Mouse (Mus musculus) kidney, postnatal 14 days (tissue): Measurements from ENCODE around the gene Lrrc7.
"Not testable (repeated sequence)": the region's sequence is repeated elsewhere in the genome, so short reads cannot be mapped to it uniquely, and the experiment has no call there.

Experiments
- DNase-seq: peaks from one replicate; pipeline ENCODE4 v3.0.0; 2022; ENCODE audit warnings: mixed read lengths

Gene Lrrc7

DNA sequence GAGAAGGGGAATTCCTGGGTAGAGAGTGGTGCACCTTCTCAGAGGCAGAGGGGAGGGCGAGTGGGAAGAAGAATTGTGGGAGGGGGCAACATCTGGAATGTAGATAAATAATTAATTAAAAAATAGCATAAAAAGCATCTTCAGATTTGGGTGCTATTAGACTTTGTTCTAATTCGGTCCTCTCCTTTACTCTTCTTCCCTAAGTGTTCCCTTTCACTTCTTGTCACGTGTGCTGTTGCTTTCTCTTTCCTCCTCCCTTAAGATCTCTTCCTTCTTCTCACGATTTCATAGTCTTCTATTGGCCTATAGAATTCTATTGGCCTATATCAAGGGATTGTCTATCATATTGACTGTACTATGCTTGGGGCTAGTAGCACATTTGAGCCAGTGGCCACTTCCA is 398.9 kb downstream of the Lrrc7 start:
- no peak for DNase-seq

DNA sequence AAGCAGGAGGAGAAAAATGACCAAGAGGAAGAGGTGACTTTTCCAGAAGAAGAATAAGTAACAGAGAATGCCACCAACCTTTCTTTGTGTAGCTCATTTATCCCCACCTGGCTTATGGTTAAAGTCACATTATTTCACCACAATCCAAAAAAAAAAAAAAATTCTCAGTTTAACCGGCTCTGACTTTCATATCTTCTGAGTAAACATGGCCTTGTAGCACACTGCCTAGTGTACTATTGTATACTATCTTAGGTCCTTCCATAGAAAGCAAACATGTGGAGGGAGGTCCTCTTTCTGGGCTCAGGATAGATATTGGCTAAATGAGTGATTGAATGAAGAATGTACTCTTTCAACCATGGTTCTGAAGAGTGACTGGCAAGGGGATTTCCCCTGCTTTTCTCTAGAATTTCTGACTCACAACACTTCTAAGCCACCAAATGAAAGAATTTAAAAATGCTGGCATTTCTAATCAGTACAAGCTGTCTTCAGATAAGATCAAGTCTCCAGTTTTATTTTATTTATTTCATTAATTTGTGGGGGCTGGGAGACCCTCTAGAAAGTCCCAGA is 400.0 kb downstream of the Lrrc7 start:
- DNase-seq = no peak

DNA sequence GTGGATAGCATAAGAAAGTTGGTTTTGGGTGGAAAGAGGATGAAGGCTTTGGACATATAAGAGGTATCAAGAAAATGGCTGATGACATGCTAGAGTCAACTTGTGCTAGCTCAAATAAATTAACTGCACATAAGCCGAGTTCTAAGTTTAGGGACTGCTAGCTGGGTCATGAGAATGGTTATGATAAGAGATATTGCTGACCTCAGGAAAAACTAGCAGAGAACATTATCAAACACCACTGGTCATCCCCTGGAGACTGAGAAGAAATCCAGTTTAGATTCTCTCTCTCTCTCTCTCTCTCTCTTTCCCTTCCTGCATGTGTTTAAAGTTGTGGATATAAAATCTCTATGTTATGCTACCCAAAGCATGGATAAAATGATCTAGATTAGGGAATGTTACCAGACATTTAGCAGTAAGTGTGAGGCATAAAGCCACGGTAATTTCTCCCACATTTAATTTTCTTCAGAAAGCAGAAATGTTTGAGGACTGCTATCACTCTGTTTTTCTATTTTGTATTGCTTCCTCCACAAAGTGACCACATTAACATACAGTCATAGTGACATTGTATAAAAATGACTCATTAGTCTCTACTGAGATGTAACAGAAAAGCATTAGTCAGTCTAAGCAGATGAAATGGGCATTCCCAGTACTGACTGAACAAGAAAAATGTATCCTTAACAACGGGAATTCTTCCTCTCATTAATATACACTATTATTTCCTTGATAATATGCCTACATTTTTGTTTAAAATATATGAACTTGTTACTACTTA is 406.3 kb downstream of the Lrrc7 start:
- DNase-seq = no peak

DNA sequence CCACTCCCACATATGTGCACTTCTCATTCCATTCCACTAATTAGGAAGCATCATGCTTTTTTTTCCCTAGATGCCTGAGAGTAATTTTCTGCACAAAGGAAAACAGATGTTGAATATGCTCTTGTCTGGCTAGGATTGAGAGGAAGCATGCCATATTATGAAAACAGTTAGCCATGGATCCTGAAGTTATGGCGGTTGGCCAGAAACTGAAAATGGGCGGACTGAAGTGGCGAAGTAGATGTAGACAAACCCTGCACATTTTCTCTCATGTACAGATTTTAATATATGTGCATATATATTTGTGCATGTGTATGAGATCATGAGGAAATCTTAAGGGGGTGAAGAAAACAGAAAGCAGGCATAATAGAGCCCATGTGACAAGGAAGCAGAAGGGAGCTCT is 407.9 kb downstream of the Lrrc7 start:
- no peak for DNase-seq

GRCm38 (mm10) chr3:158148998-158149397 is 413.0 kb downstream of the Lrrc7 start:
- DNase-seq = no peak

DNA sequence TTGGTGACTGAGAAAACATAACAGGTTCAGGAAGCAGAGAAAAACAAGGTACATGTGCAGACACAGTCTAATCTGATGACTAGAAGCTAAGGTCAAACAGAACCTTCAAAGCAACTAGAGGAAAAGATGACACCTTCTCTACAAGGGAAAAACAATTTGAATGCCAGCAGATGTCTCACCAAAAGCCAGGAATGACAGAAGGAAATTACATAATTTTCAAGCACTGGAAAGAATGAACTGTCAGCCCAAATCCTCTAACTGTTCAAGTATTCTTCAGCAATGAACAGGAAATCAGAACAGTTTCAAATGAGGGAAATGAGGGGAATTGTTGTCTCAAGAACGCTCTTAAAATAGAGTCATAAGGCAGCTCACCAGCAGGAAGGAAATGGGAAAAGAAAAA is 421.4 kb downstream of the Lrrc7 start:
- no peak for DNase-seq

- DNase-seq = peak; percentile 7
Observed at GRCm38 (mm10) chr3:158137796-158138195, 424.2 kb downstream of the Lrrc7 start.

DNA sequence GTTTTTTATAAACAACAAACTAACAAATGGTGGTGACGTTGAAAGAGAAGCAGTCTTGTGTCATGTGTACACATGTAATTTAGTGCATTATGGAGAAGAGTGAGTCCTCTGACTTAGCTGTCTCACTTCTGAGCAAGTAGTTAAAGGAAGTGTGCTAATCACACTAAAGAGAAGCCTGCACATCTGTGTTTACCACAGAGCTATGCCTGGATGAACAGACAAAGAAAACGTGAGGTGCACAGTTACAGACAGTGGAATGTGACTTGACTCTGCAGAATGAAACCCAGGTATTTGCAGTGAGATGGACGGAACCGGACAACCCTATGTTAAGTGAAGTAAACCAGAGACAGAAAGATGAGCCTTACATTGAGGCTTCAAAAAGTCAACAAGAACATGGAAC is 430.3 kb downstream of the Lrrc7 start:
- no peak for DNase-seq

DNA sequence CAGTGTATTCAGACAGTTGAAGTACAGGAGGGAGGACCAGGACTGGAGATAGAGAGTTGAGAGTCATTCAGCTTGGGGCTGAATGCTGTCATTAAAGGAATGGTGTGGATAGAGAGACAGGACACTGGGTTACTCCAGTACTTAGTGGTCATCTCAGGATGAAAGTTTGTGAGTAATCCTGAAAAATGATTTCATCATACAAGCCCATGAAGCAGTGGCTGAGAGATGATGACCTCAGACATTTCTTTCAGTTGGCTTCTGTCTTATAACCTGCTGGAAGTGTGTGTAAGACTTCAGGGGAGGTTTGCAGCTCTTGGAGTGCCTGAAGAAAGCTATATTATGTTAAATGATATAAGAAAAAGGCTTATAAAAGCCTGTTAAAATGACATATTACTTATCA is 430.8 kb downstream of the Lrrc7 start:
- DNase-seq = no peak

DNA sequence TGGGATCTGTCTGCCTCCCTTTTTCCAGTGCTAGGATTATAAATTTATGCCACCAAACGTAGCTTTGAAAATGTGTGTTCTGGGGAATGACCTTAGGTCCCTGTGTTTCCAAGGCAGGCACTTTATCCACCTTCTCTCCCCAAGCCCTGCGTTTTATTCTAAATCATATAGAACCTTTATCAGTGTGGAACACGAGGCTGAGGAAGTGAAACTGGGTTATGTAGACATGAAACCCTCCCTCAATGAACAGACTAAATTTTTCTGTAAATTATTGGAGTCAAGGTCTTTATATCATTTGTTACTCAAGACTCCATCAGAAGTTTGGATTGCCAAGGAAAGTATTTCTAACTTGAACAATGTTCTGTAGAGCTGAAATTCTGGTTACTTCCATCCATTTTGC is 439.1 kb downstream of the Lrrc7 start:
- DNase-seq = no peak

- no peak for DNase-seq
Observed at GRCm38 (mm10) chr3:158105260-158105659, 456.8 kb downstream of the Lrrc7 start.

- no peak for DNase-seq
Observed at GRCm38 (mm10) chr3:158103467-158103866, 458.6 kb downstream of the Lrrc7 start.

- not testable (repeated sequence) for DNase-seq
Observed at GRCm38 (mm10) chr3:158102530-158102929, 459.5 kb downstream of the Lrrc7 start.

DNA sequence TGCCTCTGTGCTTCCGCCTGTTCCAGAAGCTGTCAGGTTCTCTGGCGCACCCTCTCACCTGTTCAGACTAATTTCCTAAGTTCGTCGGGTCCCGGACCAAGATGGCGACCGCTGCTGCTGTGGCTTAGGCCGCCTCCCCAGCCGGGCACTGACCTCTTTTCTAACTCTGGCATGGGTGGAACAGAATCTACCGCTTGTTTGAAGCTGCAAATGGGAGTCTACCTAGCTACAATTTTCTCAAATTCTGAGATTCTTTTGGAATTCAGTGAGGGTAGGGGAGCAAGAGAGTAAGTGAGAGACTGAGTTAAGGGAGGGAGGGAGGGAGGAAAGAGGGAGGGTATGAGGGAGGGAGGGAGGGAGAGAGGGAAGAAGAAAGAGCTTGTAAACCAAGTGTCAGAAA is 460.0 kb downstream of the Lrrc7 start:
- not testable (repeated sequence) for DNase-seq

- DNase-seq = no peak
Observed at GRCm38 (mm10) chr3:158093919-158094318, 468.1 kb downstream of the Lrrc7 start.

DNA sequence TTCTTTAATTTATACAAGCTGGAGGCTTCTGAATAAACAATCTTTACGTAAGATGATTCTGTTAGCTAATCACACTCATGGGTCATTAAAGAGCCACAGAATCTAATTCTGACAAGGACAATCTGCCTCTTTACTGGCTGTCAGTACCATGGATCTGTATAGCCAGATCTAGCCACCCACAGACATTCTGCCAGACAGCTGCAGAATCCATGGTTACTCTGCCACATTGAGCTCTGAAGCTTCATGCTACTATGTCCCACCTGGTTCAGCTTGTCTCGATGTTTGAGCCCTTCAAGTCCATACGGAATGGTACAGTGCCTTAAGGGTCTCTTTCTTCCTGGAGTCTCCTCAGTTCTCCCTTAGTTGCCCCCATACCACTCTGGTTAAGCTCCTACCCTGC is 470.4 kb downstream of the Lrrc7 start:
- no peak for DNase-seq

DNA sequence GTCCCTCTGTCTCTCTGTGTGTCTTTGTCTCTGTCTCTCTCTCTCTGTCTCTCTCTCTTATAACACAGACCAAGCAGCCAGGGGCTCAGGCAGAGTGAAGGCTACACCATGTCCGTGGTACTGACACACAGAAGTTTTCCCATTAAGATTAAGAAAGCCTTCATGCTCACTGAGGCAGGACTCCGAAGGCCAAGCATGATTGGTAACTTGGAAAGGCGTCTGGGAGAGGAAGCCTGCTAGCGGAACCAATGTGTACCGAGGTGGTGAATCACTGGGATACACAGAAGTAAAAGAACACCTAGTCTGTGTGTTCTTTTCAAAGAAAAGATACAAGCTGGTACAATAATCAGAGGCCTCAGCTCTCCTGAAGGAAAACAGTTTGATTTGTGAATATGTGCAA is 484.2 kb downstream of the Lrrc7 start:
- no peak for DNase-seq

DNA sequence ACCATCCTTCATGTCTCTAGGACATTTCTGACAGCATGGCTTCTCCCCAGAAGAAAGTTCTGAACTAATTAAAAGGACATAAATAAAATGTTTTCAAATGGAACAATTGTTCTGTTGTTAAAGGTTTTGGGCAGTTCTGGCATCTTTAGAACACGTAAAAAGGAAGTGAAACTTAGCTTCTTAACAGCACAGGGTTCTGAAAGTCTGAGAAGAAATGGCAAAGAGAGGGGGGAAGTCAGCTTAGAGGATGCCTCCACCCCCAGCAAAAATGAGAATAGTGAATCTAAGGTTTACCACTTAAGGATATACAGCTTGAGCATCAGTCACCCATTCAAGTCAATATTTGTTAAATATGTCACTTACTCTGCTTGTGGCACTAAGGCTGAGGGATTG is 484.6 kb downstream of the Lrrc7 start:
- no peak for DNase-seq

DNA sequence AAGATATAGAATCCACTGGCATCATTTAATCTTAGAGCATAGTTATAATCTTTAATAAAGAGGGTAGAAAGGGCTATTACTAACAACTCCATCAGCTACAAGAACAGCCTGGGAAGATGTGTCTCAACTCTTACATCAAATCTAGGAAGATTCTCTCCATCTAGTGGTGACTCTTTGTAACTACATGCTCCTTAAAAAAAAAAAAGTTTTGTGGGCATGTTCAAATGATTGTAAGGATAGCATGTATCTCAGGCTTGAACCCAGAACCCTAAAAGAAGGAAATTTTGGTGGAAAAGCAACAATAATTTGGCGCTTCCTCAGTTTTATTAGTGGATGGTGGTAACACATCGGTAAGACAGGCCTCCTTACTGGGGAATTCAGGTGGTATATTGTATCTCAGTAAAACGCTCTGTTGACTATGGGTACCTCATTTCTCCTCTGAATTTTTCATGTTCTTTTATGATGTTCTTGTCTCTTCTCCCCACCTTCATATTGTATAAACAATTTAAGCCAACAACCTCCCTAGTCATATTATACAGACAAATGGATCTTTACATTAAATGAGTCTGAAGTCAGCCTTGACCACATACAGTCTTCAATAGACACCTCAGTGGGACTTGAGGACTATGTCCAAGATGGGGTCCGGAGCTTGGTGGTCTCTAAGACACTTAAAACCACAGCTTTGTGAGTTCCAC is 485.2 kb downstream of the Lrrc7 start:
- DNase-seq = no peak

GRCm38 (mm10) chr3:158075004-158075403 is 487.0 kb downstream of the Lrrc7 start:
- no peak for DNase-seq

DNA sequence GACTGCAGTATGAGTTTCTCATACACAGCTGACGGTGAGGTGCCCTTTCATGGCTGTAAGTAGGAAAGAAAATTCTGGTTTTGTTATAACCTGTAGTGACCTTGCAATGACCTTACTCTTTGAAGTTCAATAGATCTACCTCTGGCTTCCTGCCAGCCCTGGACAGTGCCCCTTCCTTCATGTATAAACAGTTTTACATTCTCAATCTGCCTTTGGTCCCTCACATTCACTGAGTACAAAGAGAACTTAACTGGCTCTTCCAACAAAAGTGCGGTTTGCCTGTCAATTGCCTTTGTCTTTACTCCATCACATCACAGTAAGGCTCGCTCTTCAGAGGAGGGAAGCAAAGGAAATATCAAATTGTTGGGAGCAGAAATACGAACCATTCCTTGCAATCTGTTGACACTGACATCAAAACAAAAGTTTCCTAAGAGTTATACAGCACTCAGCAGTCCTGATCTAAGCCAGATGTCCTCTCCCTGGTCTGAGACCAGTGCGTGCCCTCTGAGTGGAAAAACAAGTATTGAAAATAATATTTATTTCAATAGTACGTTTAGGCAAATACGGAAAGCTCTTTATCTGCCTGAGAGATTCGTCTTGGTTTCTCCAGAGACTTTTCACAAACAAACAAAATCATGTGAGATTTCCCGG is 493.3 kb downstream of the Lrrc7 start:
- DNase-seq = no peak

DNA sequence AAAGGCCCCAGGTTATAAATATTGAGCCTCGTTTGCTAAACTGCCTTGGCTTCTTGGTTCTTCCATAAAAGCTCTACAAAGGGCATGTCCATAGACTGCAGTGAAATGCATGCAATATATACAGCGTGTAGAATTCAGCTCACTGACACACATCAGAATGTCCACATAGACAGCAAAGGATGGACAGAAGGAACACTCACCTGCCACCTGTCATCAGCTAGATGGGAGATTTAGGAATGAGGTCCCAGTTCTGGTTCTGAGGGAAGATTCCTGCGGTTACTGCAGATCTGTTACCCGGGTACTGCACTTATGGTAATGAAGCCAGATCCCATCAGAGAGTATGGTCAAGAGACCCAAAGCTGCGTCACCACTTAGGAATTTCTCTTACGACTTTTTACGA is 494.1 kb downstream of the Lrrc7 start:
- DNase-seq = no peak

DNA sequence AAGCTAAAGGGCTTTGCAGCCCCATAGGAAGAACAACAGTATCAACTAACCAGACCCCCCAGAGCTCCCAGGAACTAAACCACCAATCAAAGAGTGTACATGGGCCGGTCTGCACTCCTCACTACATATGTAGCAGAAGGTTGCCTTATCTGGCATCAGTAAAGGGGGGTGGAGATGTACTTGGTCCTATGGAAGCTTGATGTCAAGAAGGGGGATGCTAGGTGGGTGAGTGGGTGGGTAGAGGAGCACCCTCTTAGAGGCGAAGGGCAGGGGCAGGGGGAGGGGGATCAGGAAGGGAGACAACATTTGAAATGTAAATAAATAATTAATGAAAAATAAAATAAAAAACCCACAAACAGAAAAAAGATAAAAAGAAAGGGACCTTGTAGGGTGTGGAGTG is 496.8 kb downstream of the Lrrc7 start:
- DNase-seq = no peak
